Mouse (Mus musculus) heart, postnatal 0 days (tissue): ENCODE measurements around the gene Slc9a9.

Source experiments
- CTCF ChIP-seq: IDR thresholded peaks from 2 replicates; pipeline ENCODE4 v1.5.1; 2016; ENCODE audit warnings: antibody characterized with exemption, control low read depth, low read depth
- EP300 ChIP-seq: IDR thresholded peaks from 2 replicates; pipeline ENCODE4 v1.6.1; 2016; ENCODE audit warnings: antibody characterized with exemption, low read depth

DNA sequence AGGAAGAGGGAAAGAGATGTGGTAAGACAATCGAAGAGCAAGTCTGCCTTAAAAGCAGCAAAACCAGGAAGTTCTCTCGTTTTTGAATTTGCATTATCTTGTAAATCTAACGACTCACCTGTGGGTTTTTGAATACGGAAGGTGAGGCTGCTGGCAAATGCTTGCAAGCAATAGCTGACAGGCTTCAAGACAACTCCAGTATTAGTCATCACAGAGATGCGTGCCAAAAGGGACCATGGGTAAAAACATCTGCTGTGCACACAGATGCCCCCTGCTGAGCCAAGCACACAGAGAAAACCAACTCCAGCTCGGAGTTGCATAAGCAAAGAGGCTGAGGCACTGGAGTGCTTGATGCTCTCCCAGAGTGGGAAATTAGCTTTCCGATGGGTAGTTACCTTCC lies 1.1 kb upstream of the Slc9a9 start:
- TF ChIP-seq CTCF: no peak
- no peak for TF ChIP-seq EP300
